Mouse (Mus musculus): ENCODE data around the gene Mmp15. TPM values are rescaled to one million over a fixed set of nuclear protein-coding genes. Genes with fewer than 3 reads are reported as not detected.
A peak's percentile ranks its signal among the peaks of the same experiment; 100 is the strongest.

The Mmp15 gene
- total RNA-seq, 2 experiments from 2014 or later = 72.4 to 72.5 TPM

DNA sequence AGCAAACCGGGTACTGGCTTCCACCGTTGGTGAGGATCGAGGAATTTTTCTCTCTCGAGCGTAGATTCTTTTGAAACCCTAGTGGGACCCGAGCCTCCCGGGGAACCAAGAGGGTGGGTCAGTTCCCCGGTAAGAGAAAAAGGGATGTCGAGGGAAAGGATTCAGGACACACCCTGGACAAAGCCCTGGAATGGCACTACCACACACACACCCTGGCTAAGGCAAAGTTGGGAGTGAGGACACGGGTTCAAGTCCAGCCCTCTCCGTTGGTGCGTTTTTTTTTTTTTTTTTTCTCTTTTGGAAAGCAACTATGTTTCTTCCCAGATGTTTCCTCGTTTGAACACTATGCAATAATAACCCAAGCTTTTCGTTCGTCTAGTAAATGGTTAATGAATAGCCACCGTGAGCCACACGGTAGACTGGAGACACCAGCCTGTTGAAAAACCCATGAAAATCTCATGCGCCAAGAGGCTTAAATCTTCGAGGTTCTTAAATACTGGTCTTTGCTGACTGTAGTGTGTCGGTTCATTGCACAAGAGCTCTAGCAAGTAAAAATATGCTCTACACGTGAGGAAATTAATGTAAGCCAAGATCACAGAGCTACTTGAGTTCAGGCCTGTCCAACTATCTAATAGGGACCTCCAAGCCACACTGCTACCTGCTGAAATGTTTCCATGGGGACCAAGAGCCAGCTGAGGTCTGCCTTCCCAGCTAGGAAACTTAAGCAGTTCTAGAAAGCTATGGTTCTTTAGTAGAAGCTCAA lies 19.4 kb upstream of the Mmp15 start:
- intact Hi-C loops (cut with DNase I) = no loop called here

DNA sequence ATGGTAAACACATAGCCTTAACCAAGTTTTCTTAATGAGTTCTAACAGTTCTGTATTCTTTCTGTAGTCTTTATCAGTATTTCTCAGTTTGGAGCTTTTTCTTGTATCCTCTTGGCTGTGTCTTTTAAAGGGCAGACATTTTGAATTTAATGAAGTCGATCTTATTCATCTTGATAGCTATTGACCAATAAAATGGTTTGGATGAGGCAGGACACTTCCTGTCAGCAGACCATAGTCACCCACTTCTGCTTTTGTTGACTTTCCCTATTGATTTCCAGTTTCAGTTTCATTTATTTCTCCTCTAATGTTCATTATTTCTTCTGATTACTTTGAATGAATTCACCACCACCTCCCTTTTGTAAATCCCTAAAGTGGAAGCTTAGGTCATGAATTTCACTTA lies 16.4 kb upstream of the Mmp15 start:
- no peak for DNase-seq (ENCODE audit: low spot score)
- intact Hi-C loops (cut with DNase I) = no loop called here

More for the DNA sequence above, 19.4 kb upstream of the Mmp15 start:
- DNase-seq (ENCODE audit: low spot score) = no peak

DNA sequence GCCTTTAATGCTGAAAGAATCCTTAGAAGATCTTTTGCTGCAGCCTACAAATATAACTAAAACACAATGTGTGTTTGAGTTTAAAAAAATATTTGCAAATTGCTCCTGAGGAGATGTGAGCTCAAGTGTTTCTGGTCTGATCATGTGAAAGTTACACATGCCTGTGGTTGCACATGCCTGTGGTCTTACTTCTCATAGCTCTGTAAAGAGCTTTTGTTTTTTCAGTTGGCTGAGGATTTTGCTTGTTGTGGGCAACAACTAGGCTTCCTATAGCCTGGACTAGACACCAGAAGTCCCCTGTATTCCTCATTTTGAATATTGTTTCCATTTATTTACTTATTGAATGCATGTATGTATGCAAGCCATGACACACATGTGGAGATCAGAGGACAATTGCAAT lies 15.7 kb upstream of the Mmp15 start:
- DNase-seq (ENCODE audit: low spot score) = no peak
- intact Hi-C loops (cut with DNase I) = no loop called here

DNA sequence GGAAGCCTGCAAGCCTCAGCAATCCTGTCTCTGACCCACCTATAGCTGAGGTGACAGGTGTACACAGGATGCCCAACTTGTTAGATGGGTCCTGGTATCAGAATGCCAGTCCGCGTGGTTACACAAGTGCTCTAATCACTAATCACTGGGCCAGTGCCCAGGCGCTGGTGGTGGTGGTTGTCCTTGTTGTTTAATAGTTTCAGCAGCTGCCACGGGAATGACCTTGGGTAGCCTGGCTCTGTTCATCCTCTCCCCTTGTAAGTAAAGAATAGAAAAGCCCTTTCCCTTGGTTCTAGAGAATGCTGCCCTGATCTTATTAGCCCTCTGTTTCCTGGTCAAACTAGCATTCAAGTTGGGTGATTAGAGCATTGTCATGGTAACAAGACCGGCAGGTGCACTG lies 10.3 kb upstream of the Mmp15 start:
- no peak for DNase-seq (ENCODE audit: low spot score)
- intact Hi-C loops (cut with DNase I) = no loop called here

DNA sequence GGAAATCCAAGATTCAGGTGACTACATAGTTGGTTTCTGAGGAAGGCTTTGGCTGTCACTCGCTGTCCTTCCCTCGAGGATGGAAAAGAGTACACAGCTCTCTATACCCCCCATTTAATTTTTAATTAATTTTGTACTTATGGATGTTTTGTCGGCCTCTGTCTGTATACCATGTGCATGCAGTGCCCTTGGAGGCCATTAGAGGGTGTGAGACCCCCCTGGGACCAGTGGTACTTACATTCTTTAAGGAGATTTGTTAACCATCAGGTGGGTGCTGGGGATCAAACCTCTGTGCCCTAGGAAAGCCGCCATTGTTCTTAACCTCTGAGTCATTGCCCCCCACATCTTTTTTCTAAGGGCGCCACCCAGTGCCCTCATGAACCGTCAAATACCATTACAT lies 7.4 kb upstream of the Mmp15 start:
- DNase-seq (ENCODE audit: low spot score) = no peak
- intact Hi-C loops (cut with DNase I) = loop anchor here (5.0 kb wide), 4 partner anchors 108 to 258 kb away; no protein-coding TSS in a partner anchor

DNA sequence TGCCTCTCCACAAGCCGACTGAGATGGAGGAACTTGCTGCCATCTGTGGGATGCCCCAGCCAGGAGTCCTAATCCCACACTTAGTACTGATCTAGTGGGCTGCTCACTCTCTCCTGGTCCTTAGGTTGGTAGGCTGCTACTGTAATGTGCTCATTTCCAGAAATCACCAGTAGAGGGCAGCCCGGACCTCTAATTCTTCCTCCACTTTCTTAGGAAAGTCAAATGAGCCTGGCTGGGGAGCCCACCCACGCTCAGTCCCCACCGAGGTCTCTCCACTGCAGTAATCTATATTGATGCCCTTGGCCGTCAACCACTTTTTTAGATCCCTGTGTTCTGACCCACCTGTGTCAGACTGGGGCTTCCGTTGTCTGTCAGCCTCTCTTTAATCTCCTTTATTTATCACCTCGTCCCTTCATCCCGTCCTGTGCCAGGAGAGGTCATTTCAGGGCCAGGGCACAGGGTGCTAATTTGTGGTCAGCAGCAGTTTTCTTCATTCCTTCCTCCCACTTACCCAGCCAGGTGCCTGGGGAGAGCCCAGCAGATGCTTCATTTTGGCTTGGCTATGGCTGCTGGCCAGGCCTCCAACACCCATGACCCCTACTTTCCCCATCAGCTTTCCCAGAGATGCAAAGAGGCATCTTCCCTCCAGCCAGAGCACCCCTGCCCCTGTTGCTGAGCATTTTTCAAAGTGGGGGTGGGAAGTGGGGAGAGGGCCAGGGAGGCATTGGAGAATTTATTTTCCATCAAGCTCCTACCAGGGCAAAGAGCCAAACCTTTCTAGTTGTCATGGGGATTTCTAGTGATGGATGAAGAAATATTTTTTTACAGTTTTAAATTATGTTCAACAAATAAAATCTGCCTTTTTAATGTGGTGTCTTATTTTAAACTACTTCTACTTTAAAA lies 5.2 kb upstream of the Mmp15 start:
- intact Hi-C loops (cut with DNase I) = loop anchor here (1.0 to 5.0 kb wide), 6 partner anchors 83 to 350 kb away; no protein-coding TSS in a partner anchor
- DNase-seq (ENCODE audit: low spot score) = no peak

DNA sequence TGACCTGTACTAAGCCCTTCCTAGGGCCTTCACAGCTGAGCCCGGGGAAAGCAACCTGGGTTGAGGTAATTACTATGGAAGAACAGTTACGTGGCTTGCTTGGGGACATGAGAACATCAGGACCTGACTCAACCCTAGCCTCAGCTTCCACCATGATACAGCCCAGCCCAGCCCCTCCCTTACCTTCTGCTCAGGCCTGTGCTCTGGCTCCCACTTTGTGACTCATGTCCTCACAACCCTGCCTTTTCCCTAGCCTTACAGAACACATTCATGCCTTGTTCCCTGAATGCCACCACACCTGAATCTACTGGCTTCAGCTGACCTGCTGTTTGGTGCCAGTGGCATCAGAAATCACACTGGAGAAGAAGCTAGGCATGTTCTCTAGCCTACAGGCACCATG lies 3.7 kb upstream of the Mmp15 start:
- DNase-seq (ENCODE audit: low spot score) = no peak
- intact Hi-C loops (cut with DNase I) = loop anchor here (5.0 kb wide), 4 partner anchors 104 to 254 kb away; no protein-coding TSS in a partner anchor

DNA sequence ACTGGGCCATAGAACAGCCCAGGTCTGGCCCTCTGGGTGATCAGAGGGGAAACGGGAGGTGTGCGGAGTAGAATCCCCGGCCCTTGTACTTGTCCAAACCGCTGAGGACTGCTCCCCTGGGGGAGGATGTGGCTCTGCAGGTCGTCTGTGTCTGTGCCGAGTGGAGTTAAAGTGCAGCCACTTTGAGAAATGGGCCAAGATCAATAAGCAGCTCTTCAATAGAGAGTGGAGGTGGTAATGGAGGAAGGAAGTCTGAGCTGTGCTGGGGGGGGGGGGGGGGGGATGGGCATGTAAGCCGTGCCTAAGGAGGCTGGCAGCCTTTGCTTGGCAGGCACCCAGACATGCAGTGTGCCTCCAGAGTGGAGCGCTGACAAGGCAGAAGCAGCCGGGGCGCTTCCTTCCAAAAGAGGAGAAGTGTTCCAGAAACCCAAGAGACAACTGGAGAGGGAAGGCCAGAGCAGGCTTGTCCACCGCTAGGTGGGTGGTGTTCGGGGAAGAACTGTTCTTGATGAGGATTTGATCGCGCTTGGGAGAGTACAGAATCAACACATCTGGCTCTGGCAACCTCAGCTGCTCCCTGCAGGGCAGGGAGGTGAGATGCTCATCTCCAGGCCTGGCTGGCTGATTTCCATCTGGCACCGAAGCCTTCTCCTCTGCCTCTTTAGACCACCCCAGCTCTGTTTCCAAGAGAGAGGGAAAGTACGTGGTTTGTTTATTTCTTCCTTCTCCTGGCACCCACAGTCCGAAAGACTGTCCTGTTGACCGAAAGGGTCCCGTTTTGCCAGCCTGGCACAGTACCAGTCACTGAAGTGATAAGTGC lies 3.0 kb upstream of the Mmp15 start:
- intact Hi-C loops (cut with DNase I) = loop anchor here (5.0 kb wide), 4 partner anchors 103 to 253 kb away; no protein-coding TSS in a partner anchor
- no peak for DNase-seq (ENCODE audit: low spot score)

DNA sequence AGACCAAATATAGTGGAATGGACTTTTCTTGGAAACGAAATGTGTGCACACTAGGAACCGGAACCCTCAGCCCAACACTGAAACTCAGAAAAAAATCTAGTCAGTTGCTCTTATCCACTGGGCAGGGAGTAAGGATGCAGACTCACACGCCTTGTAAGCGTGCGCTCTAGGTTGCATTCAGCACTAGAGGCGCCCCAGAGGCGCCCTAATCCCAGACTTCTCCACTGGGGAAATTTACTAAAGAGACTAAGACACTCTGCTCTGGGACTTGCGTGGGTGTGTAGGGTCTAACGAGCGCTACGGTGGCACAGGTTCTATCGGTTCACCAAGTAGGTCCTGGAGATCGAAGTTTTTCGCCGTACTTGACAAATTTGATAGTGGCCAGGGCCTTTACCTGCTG lies 607 bp upstream of the Mmp15 start:
- intact Hi-C loops (cut with DNase I) = loop anchor here (1.0 to 5.0 kb wide), 2 partner anchors 41 to 82 kb away; no protein-coding TSS in a partner anchor
- DNase-seq (ENCODE audit: low spot score) = no peak

DNA sequence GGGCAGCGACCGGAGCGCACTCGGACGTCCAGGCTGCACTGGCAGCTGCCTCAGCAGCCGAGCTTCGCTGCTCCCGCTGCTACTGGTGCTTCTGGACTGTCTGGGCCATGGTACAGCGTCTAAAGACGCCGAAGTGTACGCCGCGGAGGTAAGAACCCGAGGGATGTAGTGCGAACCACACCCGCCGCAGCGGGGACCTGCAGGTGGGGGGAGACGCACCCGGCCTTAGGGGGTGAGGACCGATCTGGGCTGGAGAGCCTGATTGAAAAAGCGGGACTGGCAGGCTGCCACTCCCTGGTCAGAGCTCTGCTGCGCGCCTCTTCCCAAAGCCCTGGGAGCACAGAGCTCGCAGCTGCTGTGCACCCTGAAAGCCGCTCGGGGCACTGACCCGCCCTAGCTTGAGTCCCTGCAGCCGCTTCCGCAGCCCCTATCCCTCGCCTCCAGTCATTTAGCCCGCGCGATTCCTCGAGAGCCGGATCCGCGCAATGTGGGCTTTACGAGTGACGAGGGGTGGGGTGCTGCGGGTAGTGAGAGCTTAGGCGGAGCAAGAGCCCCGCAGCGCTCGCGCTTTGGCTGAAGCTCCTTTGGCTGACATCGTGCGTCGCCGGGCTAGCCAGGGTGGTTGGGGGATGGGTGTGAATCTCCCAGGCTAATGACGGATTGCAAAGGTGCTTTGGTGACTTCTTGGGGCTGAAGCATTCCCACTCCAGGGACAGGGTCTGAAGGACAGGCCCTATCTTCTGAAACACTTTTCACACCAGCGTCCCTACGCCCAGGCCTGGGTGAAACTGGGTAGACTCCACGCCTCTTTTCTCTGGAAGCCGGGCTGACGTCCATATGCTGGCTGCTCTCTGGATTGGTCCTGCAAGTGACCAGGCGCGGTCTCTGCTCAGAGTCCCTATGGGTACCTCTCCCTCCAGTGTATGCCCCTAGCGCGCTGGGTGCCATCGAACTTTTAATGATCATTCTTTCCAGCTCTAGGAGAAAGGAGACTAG lies 1.1 kb downstream of the Mmp15 start:
- intact Hi-C loops (cut with DNase I) = loop anchor here (2.0 to 5.0 kb wide), 3 partner anchors 20 to 76 kb away; no protein-coding TSS in a partner anchor
- DNase-seq (ENCODE audit: low spot score) = peak; percentile 22

DNA sequence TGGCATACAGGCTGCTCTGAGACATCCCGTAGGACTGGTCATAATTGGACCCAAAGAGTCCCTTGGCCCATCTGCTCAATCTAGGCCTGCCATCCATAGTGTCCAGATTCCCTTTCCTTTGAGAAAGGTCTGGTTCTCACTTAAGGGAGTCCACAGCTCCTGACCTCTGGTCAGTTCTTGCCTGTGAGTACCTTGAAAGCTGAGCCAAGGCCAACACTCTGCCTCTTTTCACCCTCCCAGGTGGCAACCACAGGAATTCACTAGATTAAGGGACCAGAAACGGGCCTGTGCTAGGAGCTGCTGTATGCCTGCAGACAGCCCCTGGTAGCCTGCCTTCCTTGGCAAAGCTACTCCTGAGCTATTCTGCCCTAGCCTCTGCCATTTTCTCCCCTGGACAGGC lies 2.5 kb downstream of the Mmp15 start:
- intact Hi-C loops (cut with DNase I) = loop anchor here (5.0 kb wide), 1 partner anchor 38 kb away; no protein-coding TSS in a partner anchor
- DNase-seq (ENCODE audit: low spot score) = no peak

DNA sequence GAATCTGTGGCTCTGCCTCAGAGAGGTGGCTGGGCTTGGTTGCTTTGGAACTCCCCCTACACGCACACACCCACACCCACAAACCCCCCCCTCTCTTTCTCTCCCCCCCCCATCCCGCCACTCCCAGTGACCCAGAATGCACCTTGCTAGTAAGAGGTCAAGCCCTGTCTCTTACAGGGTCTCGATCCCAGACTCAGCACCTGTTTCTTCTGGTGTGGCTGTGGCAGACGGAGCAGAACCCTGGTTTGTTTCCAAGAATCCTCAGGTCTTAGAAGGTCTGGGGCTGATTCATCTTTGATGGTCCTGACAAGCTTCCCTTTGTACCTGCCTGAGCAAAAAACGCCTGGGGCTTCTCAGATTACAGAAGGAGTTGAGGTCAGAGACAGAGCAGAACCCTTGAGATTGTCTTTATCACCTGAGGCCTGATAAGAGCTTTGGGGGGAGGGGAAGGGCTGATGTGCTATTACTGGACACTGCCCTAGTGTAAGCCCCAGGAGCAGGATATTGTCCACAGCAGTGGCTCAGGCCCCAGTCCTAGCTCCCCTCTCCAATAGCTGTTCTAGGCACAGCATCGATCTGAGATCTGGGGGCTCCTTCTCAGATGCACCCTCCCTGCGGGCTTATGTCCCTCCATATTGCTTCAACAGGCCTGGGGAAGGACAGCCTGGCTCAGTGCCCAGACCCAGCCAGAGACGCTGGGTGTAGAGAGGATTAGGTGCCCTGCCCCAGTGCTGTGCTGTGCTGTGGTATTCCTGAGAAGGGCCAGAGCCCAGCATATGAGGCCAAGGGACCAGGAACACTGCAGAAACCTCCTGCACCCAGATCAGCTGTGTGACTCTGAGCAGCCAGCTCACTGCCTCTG lies 6.7 kb downstream of the Mmp15 start:
- DNase-seq (ENCODE audit: low spot score) = no peak
- intact Hi-C loops (cut with DNase I) = no loop called here

DNA sequence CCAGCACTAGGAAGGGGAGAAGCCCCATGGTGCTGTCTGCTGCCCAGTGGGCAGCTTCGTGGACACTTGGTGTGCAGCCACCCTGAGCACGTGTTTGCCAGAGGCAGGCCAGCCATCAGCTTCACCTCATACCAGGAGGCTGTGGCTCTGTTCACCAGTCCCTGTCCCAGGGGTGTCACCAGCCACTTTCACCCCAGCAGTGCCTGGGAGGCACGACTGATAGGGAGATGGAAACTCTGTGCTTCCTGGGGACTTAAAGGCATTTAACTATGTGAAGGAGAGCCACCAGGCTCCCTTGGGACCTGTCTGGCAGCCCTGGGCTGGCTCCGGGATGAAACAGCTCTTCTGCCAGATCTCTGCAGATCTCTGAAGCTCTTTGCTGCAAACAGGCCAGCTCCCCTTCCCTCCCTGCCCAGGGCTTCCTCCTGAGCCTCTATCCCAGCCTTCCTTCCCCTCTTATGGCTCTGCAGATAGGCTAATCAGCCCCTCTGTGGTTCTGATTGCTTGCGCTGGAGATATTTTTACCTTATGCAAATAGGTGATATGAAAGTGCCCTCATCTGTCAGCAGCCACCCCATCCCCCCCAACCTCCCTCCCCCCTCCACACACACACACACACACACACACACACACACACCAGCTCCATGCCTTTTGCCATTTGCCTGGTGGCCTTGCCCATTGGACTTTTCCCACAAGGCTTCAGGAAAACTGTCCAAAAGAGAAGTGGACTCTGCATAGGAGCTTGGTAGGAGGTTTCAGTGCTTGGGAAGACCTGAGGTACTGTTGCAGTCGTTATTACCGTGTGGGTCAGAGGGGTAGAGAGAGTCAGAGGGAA lies 8.3 kb downstream of the Mmp15 start:
- DNase-seq (ENCODE audit: low spot score) = no peak
- intact Hi-C loops (cut with DNase I) = no loop called here

DNA sequence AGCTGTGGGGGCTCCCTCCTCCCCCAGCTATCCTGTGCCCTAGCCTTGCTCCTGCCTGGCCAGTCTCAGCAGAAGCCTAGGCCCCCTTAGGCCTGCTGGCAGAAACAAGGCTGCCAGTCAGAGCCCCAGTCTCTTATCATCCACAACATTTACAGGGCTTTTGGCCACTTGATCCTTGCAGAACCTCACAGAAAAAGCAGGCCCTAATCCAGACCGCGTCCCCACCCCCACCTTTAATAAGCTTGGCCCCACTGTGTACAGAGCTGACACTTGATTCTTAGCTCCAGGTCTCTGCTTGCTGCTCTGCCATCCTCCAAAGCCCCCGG lies 8.9 kb downstream of the Mmp15 start:
- intact Hi-C loops (cut with DNase I) = no loop called here
- DNase-seq (ENCODE audit: low spot score) = no peak

DNA sequence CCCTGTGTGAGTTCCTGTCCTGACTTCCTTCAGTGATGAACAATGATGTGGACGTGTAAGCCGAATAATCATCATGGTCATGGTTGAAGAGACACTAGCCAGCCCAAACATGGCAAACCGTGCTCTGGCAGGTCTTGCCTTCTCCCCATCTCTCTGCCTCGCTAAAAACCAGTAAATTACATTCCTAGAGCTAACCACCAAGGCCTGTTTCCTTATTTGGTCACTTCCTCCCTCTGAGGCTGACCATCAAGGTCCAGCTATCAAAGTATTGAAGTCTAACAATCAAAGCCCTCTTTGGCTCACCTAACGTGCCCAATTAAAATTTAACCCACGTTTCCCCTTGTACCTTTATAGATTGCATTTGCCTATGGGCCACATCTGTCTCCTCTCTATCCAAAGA lies 10.2 kb downstream of the Mmp15 start:
- intact Hi-C loops (cut with DNase I) = no loop called here
- DNase-seq (ENCODE audit: low spot score) = no peak

DNA sequence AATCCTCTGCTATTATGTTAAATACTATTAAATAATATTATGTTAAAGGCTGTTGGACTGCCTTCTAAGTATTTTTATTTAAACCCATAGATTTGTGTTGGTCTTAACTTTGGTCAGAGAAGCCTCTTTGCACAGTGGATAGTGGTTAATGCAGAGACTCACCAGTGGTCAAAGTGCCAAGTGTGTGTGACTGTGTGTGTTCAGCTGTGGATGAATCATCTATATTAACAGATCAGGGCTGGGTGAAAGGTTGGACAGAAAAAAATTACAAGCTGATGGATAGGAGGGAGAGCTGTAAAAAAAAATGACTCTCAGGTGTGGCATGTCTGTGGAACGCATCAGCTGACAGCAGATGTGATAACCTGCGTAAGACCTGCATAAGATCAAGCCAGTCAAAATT lies 11.8 kb downstream of the Mmp15 start:
- no peak for DNase-seq (ENCODE audit: low spot score)
- intact Hi-C loops (cut with DNase I) = no loop called here

Data from heart, postnatal 25 days (tissue).